Mouse (Mus musculus) cerebellum, adult 2 months (tissue): ENCODE data around the gene Bbx. TPM values are rescaled to one million over a fixed set of nuclear protein-coding genes. Genes with fewer than 3 reads are reported as not detected.
A peak's percentile ranks its signal among the peaks of the same experiment; 100 is the strongest.

Source experiments
- DNase-seq, 2 experiments: peaks; one replicate each; pipeline ENCODE4 v3.0.0; 2021
- H3K27ac ChIP-seq: fragments of 200-500 bp; 2 replicates; pipeline ENCODE4 v1.5.1; 2012; ENCODE audit warnings: low read length, control low read depth, inconsistent platforms; ENCODE audit not compliant: insufficient read depth
- H3K27me3 ChIP-seq: fragments of 200-500 bp; 2 replicates; pipeline ENCODE4 v1.6.1; 2012; ENCODE audit warnings: inconsistent platforms, mild to moderate bottlenecking, low read length, moderate library complexity; ENCODE audit not compliant: control insufficient read depth, insufficient read depth
- H3K4me1 ChIP-seq: fragments of 200-500 bp; 2 replicates; pipeline ENCODE4 v1.6.1; 2011; ENCODE audit warnings: low read length; ENCODE audit not compliant: control insufficient read depth, insufficient read depth
- H3K4me3 ChIP-seq: fragments of 200-500 bp; replicated peaks from 2 replicates; pipeline ENCODE3; 2011; ENCODE audit warnings: mild to moderate bottlenecking, low read depth, low read length, control low read depth; ENCODE audit not compliant: insufficient read depth
- CTCF ChIP-seq: fragments of 200-500 bp; IDR thresholded peaks from 2 replicates; pipeline ENCODE4 v1.5.1; 2011; ENCODE audit warnings: low read depth, mild to moderate bottlenecking, control low read depth, low read length, moderate library complexity, borderline replicate concordance; ENCODE audit not compliant: insufficient read depth
- POLR2A ChIP-seq: fragments of 200-500 bp; IDR thresholded peaks from 2 replicates; pipeline ENCODE4 v1.6.1; 2011; ENCODE audit warnings: low read length, control low read depth, borderline replicate concordance; ENCODE audit not compliant: insufficient read depth
- WGBS: fragments of 180-500 bp; shearing (Covaris S2); methylation state at CpG from one replicate; pipeline ENCODE4 v1.1.7; 2018; 5-methylcytosine and 5-hydroxymethylcytosine counted together
- polyA plus RNA-seq: library from polyadenylated mRNA; depleted of rRNA; stranded (reverse); fragments of >200 nt; gene quantifications from 2 replicates; pipeline ENCODE4 v1.2.3, GENCODE M21; 2012

The Bbx gene
- polyA plus RNA-seq, 1 experiment, result 12.0 TPM

DNA sequence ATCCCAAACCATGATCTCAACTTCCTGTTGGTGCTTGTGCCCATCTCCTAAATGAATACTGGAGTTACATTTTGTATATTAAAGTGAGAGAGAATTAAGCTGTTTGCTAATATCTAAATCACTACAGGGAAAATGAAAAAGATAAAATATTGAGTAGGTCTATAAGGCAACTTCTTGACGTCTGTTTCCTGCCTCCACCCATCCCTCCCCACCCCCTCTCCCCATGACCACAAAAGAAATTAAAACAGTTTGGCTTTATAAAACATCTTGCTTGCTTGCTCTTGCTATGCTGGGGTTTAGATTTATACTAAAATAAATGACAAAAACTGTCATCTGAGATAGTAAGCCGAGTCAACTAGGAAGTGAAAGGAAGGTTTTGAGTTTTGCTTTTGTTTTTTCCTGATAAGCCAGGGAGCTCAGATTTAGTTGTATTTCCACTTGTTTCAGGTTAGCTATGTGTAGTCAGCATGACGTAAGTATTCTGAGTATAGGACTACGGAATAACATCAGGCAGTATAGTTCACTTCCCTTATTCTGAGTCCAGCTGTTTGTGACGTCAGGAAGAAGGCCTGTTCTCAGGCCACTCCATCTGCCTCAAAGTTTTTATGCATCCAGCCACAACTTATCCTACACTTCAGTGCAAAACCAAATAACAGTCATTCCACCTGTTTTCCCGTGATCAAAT lies 36.1 kb downstream of the Bbx start:
- no peak overlapping the region for H3K27ac ChIP-seq
- H3K27me3 ChIP-seq, result no peaks in the 10 kb centered on the region
- no peak overlapping the region for H3K4me3 ChIP-seq
- H3K4me1 ChIP-seq, result no peaks in the 10 kb centered on the region
- no peak for DNase-seq
- WGBS, result 85% methylated on average over 6 of the region's 6 CpGs
- TF ChIP-seq CTCF (no peak), POLR2A (no peak)

GRCm38 (mm10) chr16:50388499-50388898 lies 43.7 kb downstream of the Bbx start:
- H3K4me1 ChIP-seq, result no peaks in the 10 kb centered on the region
- H3K27me3 ChIP-seq, result no peaks in the 10 kb centered on the region
- TF ChIP-seq POLR2A (no peak), CTCF (no peak)
- WGBS, result 82% methylated on average over 3 of the region's 3 CpGs
- no peak overlapping the region for H3K27ac ChIP-seq
- no peak overlapping the region for H3K4me3 ChIP-seq
- no peak for DNase-seq

DNA sequence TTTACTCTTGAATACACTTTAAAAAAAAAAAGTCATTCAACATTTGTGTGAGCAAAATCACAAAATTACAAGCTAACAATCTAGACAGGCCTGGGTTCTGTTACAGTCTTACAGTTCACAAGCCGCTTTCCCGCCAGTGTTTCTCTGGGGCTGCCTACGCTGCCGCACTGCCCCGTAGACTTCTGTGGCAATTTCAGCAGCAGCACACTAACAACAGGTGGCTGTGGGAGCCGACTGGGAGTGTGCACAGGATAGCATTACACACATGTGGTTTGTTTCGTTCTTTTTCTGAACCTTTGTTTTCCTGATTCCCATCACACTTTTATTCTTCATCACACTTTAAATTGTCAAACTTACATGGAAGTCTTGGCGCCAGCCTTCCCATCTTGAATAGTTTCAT lies 48.6 kb downstream of the Bbx start:
- TF ChIP-seq CTCF (no peak), POLR2A (no peak)
- 93% methylated on average over 8 of the region's 8 CpGs for WGBS
- no peaks in the 10 kb centered on the region for H3K27me3 ChIP-seq
- H3K27ac ChIP-seq, result no peak overlapping the region
- H3K4me1 ChIP-seq, result 0 out of 2 replicates have a peak, but pooled peaks cover 2% of the 10 kb centered on the region
- no peak for DNase-seq
- no peak overlapping the region for H3K4me3 ChIP-seq

DNA sequence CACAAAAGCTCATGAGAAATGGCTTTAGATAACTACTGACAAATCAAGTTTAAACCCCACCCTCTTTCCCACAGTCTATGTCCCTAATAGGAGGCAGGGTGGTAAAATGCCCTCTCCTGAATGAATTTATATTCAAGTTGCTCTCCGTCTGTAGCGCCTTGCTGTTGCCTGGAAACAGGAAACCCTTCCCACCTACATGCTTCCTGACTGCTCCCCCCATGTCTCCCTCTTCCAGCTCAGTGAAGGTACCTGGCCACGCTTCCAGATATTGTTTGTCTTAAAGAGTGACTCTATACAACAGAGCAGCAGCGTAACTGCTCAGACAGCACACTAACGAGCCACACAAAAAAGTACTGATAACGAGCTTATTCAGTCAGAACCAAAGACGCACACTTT lies 50.8 kb downstream of the Bbx start:
- Histone ChIP-seq H3K27me3 (no peaks in the 10 kb centered on the region), H3K4me1 (0 out of 2 replicates have a peak, but pooled peaks cover 2% of the 10 kb centered on the region), H3K4me3 (no peak overlapping the region), H3K27ac (no peak overlapping the region)
- WGBS, result 65% methylated on average over 7 of the region's 7 CpGs
- TF ChIP-seq CTCF, result no peak
- no peak for TF ChIP-seq POLR2A
- no peak for DNase-seq

DNA sequence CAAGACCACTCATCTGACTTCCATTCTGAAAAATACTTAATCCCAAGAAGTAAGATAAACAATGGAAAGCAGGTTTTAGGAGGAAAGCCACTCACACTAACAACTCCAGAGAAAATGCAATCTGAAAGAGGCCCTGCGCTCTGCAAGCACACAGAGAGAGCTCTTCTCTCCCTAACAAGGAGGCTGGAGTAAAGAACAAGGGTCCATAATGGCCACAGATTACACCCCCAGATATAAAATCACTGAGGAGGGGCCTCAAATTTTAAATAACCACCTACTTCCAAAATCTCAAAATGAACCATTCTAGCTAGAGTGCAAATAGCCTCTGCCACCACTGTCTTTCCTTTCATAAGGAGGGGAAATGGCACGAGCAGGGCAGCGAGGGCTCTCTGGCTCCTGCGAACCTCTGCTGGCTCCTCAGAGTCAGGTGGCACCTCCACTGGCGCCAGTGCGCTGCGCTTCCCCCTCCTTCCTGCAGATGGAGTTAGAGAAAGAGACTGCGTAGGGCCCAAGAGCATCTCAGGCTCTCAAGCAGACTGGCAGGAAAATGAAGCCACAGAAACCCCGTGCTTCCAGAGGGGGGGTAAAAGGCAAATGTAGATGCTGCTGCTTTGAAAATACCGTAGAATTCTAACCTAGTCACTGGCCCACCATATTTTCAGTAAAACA lies 51.4 kb downstream of the Bbx start:
- H3K27ac ChIP-seq, result no peak overlapping the region
- WGBS, result 44% methylated on average over 10 of the region's 10 CpGs

DNA sequence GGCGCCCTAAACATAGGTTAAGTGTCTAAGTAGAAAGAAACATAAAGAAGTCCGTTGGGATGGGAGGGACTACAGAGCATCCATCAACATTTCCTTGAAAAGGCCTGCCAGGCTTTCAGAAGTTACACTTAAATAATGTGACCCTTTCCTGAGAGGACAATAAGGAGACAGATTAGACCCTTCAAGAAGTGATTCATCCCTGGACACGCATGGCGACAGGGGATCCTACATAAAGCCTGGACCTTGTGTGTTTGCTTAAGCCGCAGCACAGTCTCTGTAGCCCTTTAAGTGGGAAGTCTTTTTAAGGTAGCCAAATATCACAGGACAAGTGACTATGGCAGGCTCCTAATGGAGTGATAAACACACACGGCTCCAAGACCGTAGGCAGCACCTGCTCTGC lies 52.0 kb downstream of the Bbx start:
- TF ChIP-seq POLR2A, result no peak
- no peak for TF ChIP-seq CTCF
- no peaks in the 10 kb centered on the region for H3K27me3 ChIP-seq
- no peak for DNase-seq
- H3K4me1 ChIP-seq, result 0 out of 2 replicates have a peak, but pooled peaks cover 2% of the 10 kb centered on the region
- WGBS, result 66% methylated on average over 7 of the region's 7 CpGs
- H3K27ac ChIP-seq, result no peak overlapping the region
- no peak overlapping the region for H3K4me3 ChIP-seq

More for the DNA sequence above, 51.4 kb downstream of the Bbx start:
- peak; percentile 52 to 66 for DNase-seq
- H3K27me3 ChIP-seq, result no peaks in the 10 kb centered on the region
- peak overlapping the region; percentile 30 for H3K4me3 ChIP-seq
- no peak for TF ChIP-seq POLR2A
- peak; percentile 41; the same call in 1 of the 2 replicates for TF ChIP-seq CTCF
- H3K4me1 ChIP-seq, result 0 out of 2 replicates have a peak, but pooled peaks cover 2% of the 10 kb centered on the region

GRCm38 (mm10) chr16:50374611-50375010 lies 57.6 kb downstream of the Bbx start:
- TF ChIP-seq CTCF (peak; percentile 29; the same call in 1 of the 2 replicates), POLR2A (no peak)
- no peak overlapping the region for H3K27ac ChIP-seq
- H3K27me3 ChIP-seq, result no peaks in the 10 kb centered on the region
- H3K4me1 ChIP-seq, result no peaks in the 10 kb centered on the region
- WGBS, result 90% methylated on average over 3 of the region's 3 CpGs
- DNase-seq, result no peak
- no peak overlapping the region for H3K4me3 ChIP-seq

GRCm38 (mm10) chr16:50373685-50374084 lies 58.5 kb downstream of the Bbx start:
- TF ChIP-seq POLR2A (no peak), CTCF (no peak)
- H3K27ac ChIP-seq, result no peak overlapping the region

More at GRCm38 (mm10) chr16:50373685-50374084, 58.5 kb downstream of the Bbx start:
- H3K27me3 ChIP-seq, result no peaks in the 10 kb centered on the region
- H3K4me3 ChIP-seq, result no peak overlapping the region
- H3K4me1 ChIP-seq, result no peaks in the 10 kb centered on the region
- WGBS, result 55% methylated on average over 5 of the region's 5 CpGs
- no peak for DNase-seq
